Mouse (Mus musculus) limb, embryonic 15.5 days (tissue): ENCODE measurements around the gene Mettl21a. TPM values are rescaled to one million over a fixed set of nuclear protein-coding genes. Genes with fewer than 3 reads are reported as not detected.

Source experiments
- ATAC-seq: fragments of 200-750 bp; cut with Nextera tagmentation; 2 replicates; pipeline ENCODE4 v1.8.0; 2017; ENCODE audit warnings: low read depth, moderate TSS enrichment; ENCODE audit not compliant: insufficient number of reproducible peaks, low FRiP score, low TSS enrichment
- H3K27ac ChIP-seq: fragments of 300-500 bp; sonication (generic); 2 replicates; pipeline ENCODE4 v1.5.1; 2015; ENCODE audit warnings: moderate library complexity, mild to moderate bottlenecking, inconsistent platforms
- H3K27me3 ChIP-seq: fragments of 300-500 bp; sonication (generic); 2 replicates; pipeline ENCODE4 v1.6.1; 2015; ENCODE audit warnings: inconsistent platforms
- H3K36me3 ChIP-seq: fragments of 300-500 bp; sonication (generic); 2 replicates; pipeline ENCODE4 v1.6.1; 2015; ENCODE audit warnings: inconsistent platforms
- H3K4me1 ChIP-seq: fragments of 300-500 bp; sonication (generic); 2 replicates; pipeline ENCODE4 v1.6.1; 2015; ENCODE audit warnings: inconsistent platforms
- H3K4me2 ChIP-seq: fragments of 300-500 bp; sonication (generic); 2 replicates; pipeline ENCODE4 v1.6.1; 2015; ENCODE audit warnings: mild to moderate bottlenecking, inconsistent platforms
- H3K4me3 ChIP-seq: fragments of 300-500 bp; sonication (generic); 2 replicates; pipeline ENCODE4 v1.5.1; 2015; ENCODE audit warnings: mild to moderate bottlenecking, inconsistent platforms
- H3K9ac ChIP-seq: fragments of 300-500 bp; sonication (generic); 2 replicates; pipeline ENCODE4 v1.6.1; 2015; ENCODE audit warnings: inconsistent platforms
- H3K9me3 ChIP-seq: fragments of 300-500 bp; sonication (generic); 2 replicates; pipeline ENCODE4 v1.6.1; 2016; ENCODE audit warnings: inconsistent platforms
- WGBS: fragments of 180-500 bp; shearing (Covaris S2); methylation state at CpG from one replicate; pipeline ENCODE4 v1.1.7; 2015; 5-methylcytosine and 5-hydroxymethylcytosine counted together
- polyA plus RNA-seq: library from polyadenylated mRNA; unstranded; fragments of >200 nt; fragmentation: Nextera tagmentation; extraction: Ambion mirVana; gene quantifications from 2 replicates; pipeline ENCODE4 v1.2.1, GENCODE M21; 2015

Gene Mettl21a
- polyA plus RNA-seq, 1 experiment from 2014 or later: 25.4 TPM

DNA sequence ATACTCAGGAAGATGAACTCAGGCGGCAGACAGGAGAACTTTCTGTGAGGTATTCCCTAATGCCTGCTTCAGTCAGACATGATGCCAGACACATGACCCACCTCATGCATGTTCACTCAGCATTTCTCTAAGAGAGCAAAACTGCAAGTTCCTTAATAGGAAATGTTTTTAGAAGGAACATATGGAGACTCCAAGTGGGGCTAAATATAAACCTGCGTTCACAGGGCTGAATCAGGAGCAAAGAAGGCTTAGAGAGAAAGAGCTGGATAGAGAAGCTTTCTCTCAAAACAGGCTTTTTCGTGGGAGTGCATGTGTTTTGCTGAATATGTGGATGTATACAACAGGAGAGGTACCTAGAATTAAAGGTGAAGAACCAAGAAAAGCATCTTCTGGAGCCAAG lies 16.2 kb upstream of the Mettl21a start:
- Histone ChIP-seq H3K36me3 (no peaks in the 10 kb centered on the region), H3K27ac (no peak overlapping the region), H3K4me3 (no peak overlapping the region), H3K9ac (no peak overlapping the region), H3K9me3 (no peaks in the 10 kb centered on the region), H3K27me3 (no peaks in the 10 kb centered on the region), H3K4me1 (no peaks in the 10 kb centered on the region), H3K4me2 (no peak overlapping the region)
- WGBS: 72% methylated on average over 3 of the region's 3 CpGs
- ATAC-seq: no peak

DNA sequence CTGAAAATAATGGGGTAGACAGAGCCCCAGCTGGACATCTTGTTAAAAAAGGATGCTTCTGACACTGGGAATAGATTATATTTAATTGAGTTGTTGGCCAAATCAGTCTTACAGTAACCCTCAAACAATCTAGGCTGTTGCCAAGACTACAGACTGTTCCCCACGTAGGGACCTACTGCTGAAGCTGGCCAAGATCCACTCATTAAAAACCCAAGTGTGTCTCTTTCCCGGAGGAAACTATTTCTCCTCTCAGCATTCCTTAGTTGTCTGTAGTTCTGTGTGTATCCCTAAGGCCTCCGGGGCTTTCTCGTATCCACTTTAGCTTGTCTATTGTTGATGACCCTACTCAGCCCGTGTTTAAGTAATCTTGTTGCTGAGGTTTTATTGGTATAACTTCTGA lies 14.5 kb upstream of the Mettl21a start:
- Histone ChIP-seq H3K4me2 (no peak overlapping the region), H3K36me3 (no peaks in the 10 kb centered on the region), H3K9me3 (no peaks in the 10 kb centered on the region), H3K9ac (no peak overlapping the region), H3K4me3 (no peak overlapping the region), H3K27ac (no peak overlapping the region), H3K4me1 (no peaks in the 10 kb centered on the region), H3K27me3 (no peaks in the 10 kb centered on the region)
- ATAC-seq: no peak
- 62% methylated on average over 5 of the region's 5 CpGs for WGBS

DNA sequence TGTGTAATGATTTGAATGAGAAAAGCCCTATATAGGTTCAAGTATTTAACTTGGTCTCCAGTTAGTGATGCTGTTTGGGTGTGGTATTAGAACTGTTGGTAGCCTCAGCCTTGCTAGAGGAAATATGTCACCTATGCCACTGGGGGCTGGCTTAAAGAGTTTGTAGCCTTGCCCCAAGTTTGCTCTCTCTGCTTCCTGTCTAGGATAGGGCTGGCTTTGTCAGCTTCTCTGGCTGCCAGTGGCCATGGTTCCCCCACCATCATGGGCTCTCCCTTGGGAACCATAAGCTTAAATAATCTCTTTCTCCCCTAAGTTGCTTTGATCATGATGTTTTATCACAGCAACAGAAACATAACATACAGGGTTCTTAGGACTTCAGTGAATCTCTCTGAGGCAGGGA lies 8.2 kb upstream of the Mettl21a start:
- Histone ChIP-seq H3K4me3 (no peak overlapping the region), H3K27me3 (no peaks in the 10 kb centered on the region), H3K36me3 (no peaks in the 10 kb centered on the region), H3K4me2 (no peak overlapping the region), H3K9ac (no peak overlapping the region), H3K9me3 (no peaks in the 10 kb centered on the region), H3K27ac (no peak overlapping the region), H3K4me1 (peaks cover 11% of the 10 kb centered on the region)
- no peak for ATAC-seq

DNA sequence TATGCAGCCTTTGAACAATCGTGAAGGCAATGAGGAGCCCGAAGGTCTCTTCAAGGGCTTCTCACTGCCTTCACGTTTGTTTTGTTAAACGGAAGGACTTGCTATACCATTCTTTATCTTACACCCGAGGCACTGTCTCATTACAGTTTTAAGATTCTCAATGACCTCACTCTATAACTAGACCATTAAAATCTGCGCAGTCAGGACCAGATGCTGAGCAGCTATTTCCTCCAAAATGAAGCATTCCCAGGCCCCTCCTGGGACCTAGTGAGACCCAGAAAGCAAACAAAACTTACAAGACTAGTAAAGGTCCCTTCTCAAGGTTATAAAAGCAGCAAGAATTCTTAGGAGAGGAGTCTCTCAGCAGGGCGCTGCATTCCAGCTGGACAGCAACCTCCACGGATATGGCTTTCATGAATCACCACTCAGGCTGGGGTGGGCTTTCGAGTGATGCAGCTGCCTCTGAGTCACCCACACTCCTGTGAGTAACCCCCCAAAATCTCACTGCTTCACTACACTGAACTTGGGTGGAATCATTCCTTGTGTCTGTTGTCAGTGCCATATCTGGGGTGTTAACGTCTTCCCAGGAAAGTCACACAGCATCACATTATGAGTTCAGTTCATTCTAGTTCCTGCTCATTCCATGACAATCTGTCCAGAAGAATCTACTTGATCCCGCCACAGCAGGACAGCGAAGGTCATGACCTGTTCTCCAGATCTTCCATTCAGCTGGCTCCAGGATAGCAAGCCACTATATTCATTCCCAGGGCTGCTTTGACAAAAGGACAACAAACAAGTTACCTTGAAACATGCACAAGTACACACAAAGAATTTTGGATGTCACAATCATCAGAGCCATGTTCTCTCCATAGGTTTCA lies 6.8 kb upstream of the Mettl21a start:
- H3K9ac ChIP-seq: no peak overlapping the region
- H3K27ac ChIP-seq: no peak overlapping the region
- no peak overlapping the region for H3K4me2 ChIP-seq
- no peak for ATAC-seq
- H3K4me3 ChIP-seq: no peak overlapping the region
- H3K27me3 ChIP-seq: no peaks in the 10 kb centered on the region
- no peaks in the 10 kb centered on the region for H3K9me3 ChIP-seq
- 41% methylated on average over 12 of the region's 12 CpGs for WGBS
- H3K4me1 ChIP-seq: peaks cover 14% of the 10 kb centered on the region
- no peaks in the 10 kb centered on the region for H3K36me3 ChIP-seq

DNA sequence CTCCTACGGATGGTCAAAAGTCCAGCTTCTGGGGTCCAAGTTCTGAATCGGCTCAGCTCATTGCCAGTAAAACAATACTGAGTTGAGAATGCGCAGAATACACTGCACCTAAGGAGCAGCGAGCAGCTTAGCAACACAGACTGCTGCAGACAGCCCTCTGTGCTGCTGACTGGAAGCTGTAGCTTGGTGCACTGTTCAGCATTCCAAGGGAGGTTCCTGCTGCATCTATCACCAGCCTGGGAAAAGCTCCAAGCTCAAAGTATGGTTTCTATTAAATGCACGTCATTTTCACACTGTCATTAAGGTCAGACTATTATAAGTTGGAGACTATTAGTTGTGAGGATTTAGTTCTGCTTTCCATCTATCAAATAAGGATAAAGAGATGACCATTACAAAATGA lies 4.1 kb upstream of the Mettl21a start:
- no peaks in the 10 kb centered on the region for H3K27me3 ChIP-seq
- no peaks in the 10 kb centered on the region for H3K36me3 ChIP-seq
- ATAC-seq: no peak
- peaks cover 28% of the 10 kb centered on the region for H3K4me1 ChIP-seq
- H3K9me3 ChIP-seq: no peaks in the 10 kb centered on the region
- H3K9ac ChIP-seq: no peak overlapping the region
- H3K27ac ChIP-seq: no peak overlapping the region
- no peak overlapping the region for H3K4me3 ChIP-seq
- WGBS: 68% methylated on average over 5 of the region's 5 CpGs
- no peak overlapping the region for H3K4me2 ChIP-seq

DNA sequence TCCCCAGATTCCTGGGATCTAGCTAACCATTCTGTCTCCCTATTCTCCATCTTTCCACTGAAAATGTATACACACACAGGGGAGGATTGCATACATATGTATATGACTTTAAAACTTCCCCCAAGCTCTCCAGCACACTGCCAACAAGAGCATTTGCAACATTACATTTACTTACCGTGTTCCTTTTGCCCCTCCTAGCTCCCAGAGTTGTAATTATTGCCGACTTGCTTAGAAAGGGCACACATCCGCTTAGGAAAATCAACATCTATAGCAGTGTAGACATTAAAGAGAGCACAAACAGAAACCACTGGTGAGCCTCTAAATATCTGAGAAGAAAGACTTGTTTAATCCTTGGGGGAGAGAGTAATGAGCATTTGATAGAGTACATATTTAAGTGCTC lies 1.2 kb upstream of the Mettl21a start:
- ATAC-seq: no peak
- H3K4me3 ChIP-seq: peak overlapping the region; percentile 77
- H3K27me3 ChIP-seq: no peaks in the 10 kb centered on the region
- H3K9me3 ChIP-seq: no peaks in the 10 kb centered on the region
- WGBS: 30% methylated on average over 3 of the region's 3 CpGs
- peak overlapping the region; percentile 97 for H3K9ac ChIP-seq
- peaks cover 34% of the 10 kb centered on the region for H3K4me1 ChIP-seq
- H3K4me2 ChIP-seq: peak overlapping the region; percentile 69
- H3K36me3 ChIP-seq: peaks cover 8% of the 10 kb centered on the region; the same call in 1 of the 2 replicates
- H3K27ac ChIP-seq: peak overlapping the region; percentile 99; the same call in 1 of the 2 replicates

DNA sequence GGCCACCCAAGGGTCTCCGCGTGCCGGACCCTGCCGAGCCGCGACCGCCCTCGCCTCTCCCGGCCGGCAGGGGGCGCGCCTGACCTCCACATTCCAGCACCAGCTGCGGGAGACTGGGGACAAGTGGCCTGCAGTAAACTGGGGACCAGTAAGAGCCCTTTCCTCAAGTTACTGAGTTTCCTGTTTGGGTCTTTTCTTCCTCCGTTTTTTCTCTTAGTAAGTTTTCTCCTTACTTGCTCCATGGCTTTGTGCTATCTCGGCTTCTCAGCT lies 608 bp upstream of the Mettl21a start:
- no peaks in the 10 kb centered on the region for H3K27me3 ChIP-seq
- under 1% methylated on average over 15 of the region's 15 CpGs for WGBS
- peak overlapping the region; percentile 99 for H3K27ac ChIP-seq
- H3K36me3 ChIP-seq: peaks cover 8% of the 10 kb centered on the region; the same call in 1 of the 2 replicates
- peak overlapping the region; percentile 69 for H3K4me2 ChIP-seq
- peaks cover 29% of the 10 kb centered on the region for H3K4me1 ChIP-seq
- H3K9me3 ChIP-seq: no peaks in the 10 kb centered on the region
- H3K9ac ChIP-seq: peak overlapping the region; percentile 97
- peak overlapping the region; percentile 77 for H3K4me3 ChIP-seq
- ATAC-seq: peak; percentile 42

DNA sequence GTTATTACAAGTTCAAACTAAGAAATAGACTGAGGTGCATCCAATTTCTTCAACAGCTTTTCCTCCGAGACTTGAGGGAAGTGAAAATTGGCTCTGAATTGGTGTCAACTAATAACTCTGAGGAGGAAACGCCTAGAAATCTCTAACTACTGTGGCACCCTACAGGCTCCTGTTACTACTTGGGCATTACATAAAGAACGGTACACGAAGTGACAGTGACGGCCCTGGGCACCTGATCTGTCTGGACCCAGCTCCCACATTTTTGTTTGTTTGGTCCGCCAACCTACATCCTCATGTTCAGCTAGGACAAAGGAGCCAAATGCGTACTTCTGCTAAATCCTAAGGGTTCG lies 536 bp downstream of the Mettl21a start:
- Histone ChIP-seq H3K9ac (peak overlapping the region; percentile 97), H3K9me3 (no peaks in the 10 kb centered on the region), H3K36me3 (peaks cover 8% of the 10 kb centered on the region; the same call in 1 of the 2 replicates), H3K27me3 (no peaks in the 10 kb centered on the region), H3K4me1 (peaks cover 29% of the 10 kb centered on the region), H3K27ac (peak overlapping the region; percentile 99), H3K4me3 (peak overlapping the region; percentile 77), H3K4me2 (peak overlapping the region; percentile 69)
- no peak for ATAC-seq
- 2% methylated on average over 8 of the region's 8 CpGs for WGBS

DNA sequence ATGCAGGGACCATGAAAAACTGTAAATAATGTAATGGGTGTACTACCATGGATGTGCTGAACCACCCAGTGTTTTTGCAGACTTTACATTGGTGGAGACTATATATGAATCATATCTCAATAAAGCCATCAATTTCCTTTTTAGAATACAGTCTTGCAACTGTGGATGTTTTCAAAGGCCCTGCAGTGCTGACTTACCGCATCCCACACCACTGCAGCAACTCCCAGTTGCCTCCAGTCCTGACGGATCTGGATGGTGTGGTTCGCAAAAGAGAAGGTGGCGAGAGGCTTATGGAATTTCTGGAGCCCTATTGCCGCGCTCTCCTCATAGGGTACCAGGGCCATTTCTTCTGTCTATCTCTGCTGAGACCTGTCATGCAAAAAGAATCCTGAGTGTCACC lies 966 bp downstream of the Mettl21a start:
- ATAC-seq: no peak
- H3K4me2 ChIP-seq: peak overlapping the region; percentile 69
- peak overlapping the region; percentile 77 for H3K4me3 ChIP-seq
- no peaks in the 10 kb centered on the region for H3K27me3 ChIP-seq
- peak overlapping the region; percentile 99 for H3K27ac ChIP-seq
- peaks cover 29% of the 10 kb centered on the region for H3K4me1 ChIP-seq
- no peak overlapping the region for H3K9ac ChIP-seq
- H3K36me3 ChIP-seq: peaks cover 8% of the 10 kb centered on the region; the same call in 1 of the 2 replicates
- 49% methylated on average over 6 of the region's 6 CpGs for WGBS
- no peaks in the 10 kb centered on the region for H3K9me3 ChIP-seq

DNA sequence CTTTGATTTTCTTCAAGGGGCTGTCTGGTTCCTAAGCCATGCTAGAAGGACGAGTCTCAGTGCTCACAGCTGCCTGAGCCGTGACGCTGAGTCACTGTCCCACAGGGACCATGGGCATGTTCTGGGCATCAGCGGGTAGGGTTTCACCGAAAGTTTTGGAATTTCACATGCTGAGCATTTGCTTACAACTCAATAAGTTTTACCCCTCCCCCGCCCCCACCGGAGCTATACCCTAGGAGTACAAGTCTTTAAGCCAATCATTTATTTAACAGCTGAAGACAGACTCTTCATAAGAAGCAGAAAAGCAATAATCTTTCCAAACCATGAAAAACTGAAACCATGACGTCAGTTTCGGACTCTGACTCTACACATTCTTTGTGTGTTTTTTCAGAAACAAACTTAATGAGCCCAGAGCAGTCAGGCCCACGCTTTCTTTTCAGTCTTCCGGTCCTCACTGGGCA lies 1.5 kb downstream of the Mettl21a start:
- 51% methylated on average over 11 of the region's 11 CpGs for WGBS
- H3K4me1 ChIP-seq: peaks cover 29% of the 10 kb centered on the region
- H3K27ac ChIP-seq: peak overlapping the region; percentile 99
- no peak overlapping the region for H3K9ac ChIP-seq
- peak overlapping the region; percentile 77 for H3K4me3 ChIP-seq
- no peaks in the 10 kb centered on the region for H3K27me3 ChIP-seq
- H3K36me3 ChIP-seq: peaks cover 8% of the 10 kb centered on the region; the same call in 1 of the 2 replicates
- H3K4me2 ChIP-seq: peak overlapping the region; percentile 69
- no peak for ATAC-seq
- no peaks in the 10 kb centered on the region for H3K9me3 ChIP-seq

DNA sequence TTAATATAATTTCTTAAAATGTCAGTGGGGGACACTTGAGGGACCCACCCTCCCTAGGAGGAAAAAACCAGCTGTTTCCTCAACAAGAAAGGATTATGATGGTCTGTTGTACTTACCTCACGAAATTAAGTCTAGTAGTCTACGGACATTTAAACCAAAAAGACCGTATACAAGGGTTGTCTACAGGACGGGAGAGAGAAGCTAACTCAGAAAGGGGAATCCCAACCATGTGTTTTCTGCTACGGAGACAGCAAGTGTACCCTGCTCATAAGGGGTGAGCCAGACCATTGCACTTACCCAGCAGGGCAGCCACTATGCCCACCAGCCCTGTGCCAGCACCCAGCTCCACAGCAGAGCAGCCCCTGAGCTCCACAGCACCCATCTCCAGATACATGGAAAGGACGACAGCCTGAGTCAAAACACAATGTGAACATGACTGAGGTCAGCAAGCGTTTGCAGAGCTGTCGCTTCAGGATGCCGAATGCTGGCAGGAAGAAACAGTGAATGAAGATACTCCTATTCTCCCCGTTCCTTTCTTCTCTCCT lies 2.2 kb downstream of the Mettl21a start:
- no peak for ATAC-seq
- H3K4me2 ChIP-seq: peak overlapping the region; percentile 69; the same call in 1 of the 2 replicates
- peaks cover 29% of the 10 kb centered on the region for H3K4me1 ChIP-seq
- no peak overlapping the region for H3K4me3 ChIP-seq
- no peaks in the 10 kb centered on the region for H3K27me3 ChIP-seq
- H3K27ac ChIP-seq: peak overlapping the region; percentile 99
- H3K36me3 ChIP-seq: peaks cover 8% of the 10 kb centered on the region; the same call in 1 of the 2 replicates
- H3K9ac ChIP-seq: no peak overlapping the region
- no peaks in the 10 kb centered on the region for H3K9me3 ChIP-seq
- WGBS: 82% methylated on average over 10 of the region's 10 CpGs

DNA sequence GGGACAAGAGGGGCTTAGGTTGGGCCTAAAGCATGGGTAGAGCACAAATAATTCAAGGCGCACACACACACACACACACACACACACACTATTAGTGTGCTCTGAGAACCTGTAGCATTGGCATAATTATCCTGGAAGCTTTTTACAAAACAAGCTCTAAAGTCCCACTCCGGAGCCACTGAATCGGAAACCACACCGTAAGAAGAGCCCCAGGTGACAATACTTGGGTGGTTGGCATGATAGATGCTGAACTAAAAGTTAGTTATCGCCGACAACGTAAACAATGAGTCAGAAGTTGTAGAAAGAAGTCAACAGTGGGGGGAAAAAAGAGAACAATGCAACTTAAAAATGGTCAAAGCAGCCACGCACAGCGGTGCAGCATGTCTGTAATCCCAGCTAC lies 2.7 kb downstream of the Mettl21a start:
- Histone ChIP-seq H3K27ac (no peak overlapping the region), H3K27me3 (no peaks in the 10 kb centered on the region), H3K9me3 (no peaks in the 10 kb centered on the region), H3K9ac (no peak overlapping the region), H3K36me3 (peaks cover 8% of the 10 kb centered on the region), H3K4me1 (peaks cover 29% of the 10 kb centered on the region), H3K4me2 (no peak overlapping the region), H3K4me3 (no peak overlapping the region)
- no peak for ATAC-seq
- WGBS: 93% methylated on average over 9 of the region's 9 CpGs
